Mouse (Mus musculus) MEL (cell line): ENCODE data around the gene Svs5.

Source experiments
- CTCF ChIP-seq, 3 experiments: IDR thresholded peaks in 2 of 3; conservative IDR thresholded peaks in 1 of 3; 2 replicates each; pipeline ENCODE4 v1.5.1; 2011 to 2012; ENCODE audit warnings: low read length in 3 of 3, low read depth in 2 of 3, mild to moderate bottlenecking in 2 of 3, improper control_type of control experiment in 1 of 3, inconsistent platforms in 1 of 3, mixed read lengths in 1 of 3, moderate library complexity in 1 of 3; ENCODE audit not compliant: control insufficient read depth in 1 of 3, insufficient read depth in 1 of 3, poor library complexity in 1 of 3, severe bottlenecking in 1 of 3
- EP300 ChIP-seq, 2 experiments: IDR thresholded peaks; 2 replicates each; pipeline ENCODE4 v1.6.1; 2011; ENCODE audit warnings: improper control_type of control experiment in 2 of 2, low read length in 2 of 2, low read depth in 1 of 2, mild to moderate bottlenecking in 1 of 2
- USF2 ChIP-seq, 2 experiments: IDR thresholded peaks; 2 replicates each; pipeline ENCODE4 v1.6.1; 2011 to 2012; ENCODE audit warnings: improper control_type of control experiment in 2 of 2, low read length in 2 of 2, borderline replicate concordance in 1 of 2, inconsistent platforms in 1 of 2, low read depth in 1 of 2, mild to moderate bottlenecking in 1 of 2; ENCODE audit not compliant: insufficient read depth in 1 of 2

DNA sequence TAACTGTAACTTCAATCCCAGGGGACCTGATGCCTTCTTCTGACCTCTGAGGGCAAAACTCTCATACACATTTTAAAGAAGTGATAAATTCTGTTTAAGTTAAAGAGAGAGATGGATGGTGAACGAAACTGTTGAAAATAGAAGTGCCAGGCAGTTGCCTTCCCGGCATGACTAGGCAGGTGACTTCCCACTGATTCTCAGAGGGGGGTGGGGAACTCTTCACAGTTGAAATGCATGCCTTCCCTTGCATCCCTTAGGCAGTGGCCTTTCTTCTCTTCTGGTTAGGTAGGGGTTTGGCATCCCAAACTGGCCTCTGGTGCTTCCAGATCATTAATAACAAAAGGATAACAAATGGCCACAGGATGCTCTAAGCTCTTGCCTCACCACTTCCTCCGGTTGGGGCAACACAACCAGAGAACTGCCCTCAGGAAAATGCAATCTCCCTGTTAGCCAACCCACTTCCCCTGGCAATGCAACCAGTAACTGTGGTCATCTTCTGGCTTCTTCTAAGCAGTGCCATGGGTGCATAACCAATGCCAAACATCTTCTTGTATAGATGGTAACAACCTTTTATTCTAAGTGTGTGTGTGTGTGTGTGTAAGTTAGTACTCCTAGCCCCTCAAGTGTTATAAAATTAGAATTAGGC lies 40.0 kb downstream of the Svs5 start:
- no peak for TF ChIP-seq CTCF (IDR thresholded peaks at IDR 0.05 in 2 of 3, conservative IDR thresholded peaks at IDR 0.05 in 1 of 3; ENCODE audit: control insufficient read depth in 1 of 3, insufficient read depth in 1 of 3, low read depth in 2 of 3, low read length in 3 of 3, poor library complexity in 1 of 3, severe bottlenecking in 1 of 3)
- no peak for TF ChIP-seq EP300 (IDR thresholded peaks at IDR 0.05; ENCODE audit: low read depth in 1 of 2, low read length in 2 of 2)
- no peak for TF ChIP-seq USF2 (IDR thresholded peaks at IDR 0.05; ENCODE audit: borderline replicate concordance in 1 of 2, insufficient read depth in 1 of 2, low read depth in 1 of 2, low read length in 2 of 2)
